Mouse (Mus musculus): ENCODE measurements at regions not wholly inside any gene's neighbourhood (a gene's known extent, or its start where the extent isn't known, plus 50 kb on each side); places are given as distances from the start of the nearest gene placed in this dataset.

DNA sequence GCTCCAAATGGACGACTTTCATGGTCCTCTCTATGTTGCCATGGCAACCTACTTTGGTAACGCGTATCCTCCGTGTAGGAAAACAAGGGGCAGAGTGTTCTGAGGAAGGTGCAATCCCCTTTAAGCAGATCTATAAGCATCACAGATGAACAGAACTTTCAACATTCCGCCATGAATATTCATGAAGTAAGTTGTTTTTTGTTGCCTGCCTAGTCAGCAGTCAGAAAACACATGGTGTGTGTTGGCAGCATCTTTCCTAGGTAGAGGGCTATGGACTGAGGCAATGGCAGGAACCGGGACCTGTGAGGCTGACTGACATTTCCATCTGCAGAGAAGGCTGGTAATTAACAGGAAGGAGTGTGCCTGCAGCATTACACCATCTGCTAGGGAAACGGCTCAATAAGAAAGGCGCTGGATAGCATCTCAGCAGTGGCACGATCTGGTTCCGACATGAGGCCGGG, 544.0 kb downstream of the Rnf144a start:
- H3K9ac ChIP-seq, result no peak overlapping the region
- H3K27ac ChIP-seq, result no peak overlapping the region
- no peaks in the 10 kb centered on the region for H3K27me3 ChIP-seq

GRCm38 (mm10) chr12:25869846-25870245, 545.2 kb downstream of the Rnf144a start:
- no peaks in the 10 kb centered on the region for H3K4me1 ChIP-seq
- no peaks in the 10 kb centered on the region for H3K36me3 ChIP-seq
- H3K27me3 ChIP-seq, result no peaks in the 10 kb centered on the region
- H3K4me2 ChIP-seq, result no peak overlapping the region
- no peak for ATAC-seq (replicated peaks; ENCODE audit: low FRiP score)
- H3K9me3 ChIP-seq (replicated peaks), result no peaks in the 10 kb centered on the region
- no peak overlapping the region for H3K9ac ChIP-seq
- H3K4me3 ChIP-seq (replicated peaks), result no peak overlapping the region
- no peak overlapping the region for H3K27ac ChIP-seq

More for the DNA sequence above, 544.0 kb downstream of the Rnf144a start:
- Histone ChIP-seq H3K4me3 (replicated peaks) (no peak overlapping the region), H3K9me3 (replicated peaks) (no peaks in the 10 kb centered on the region), H3K36me3 (no peaks in the 10 kb centered on the region), H3K4me1 (no peaks in the 10 kb centered on the region), H3K4me2 (no peak overlapping the region)
- ATAC-seq (replicated peaks; ENCODE audit: low FRiP score), result no peak
- 64% methylated on average over 11 of the region's 11 CpGs for WGBS

DNA sequence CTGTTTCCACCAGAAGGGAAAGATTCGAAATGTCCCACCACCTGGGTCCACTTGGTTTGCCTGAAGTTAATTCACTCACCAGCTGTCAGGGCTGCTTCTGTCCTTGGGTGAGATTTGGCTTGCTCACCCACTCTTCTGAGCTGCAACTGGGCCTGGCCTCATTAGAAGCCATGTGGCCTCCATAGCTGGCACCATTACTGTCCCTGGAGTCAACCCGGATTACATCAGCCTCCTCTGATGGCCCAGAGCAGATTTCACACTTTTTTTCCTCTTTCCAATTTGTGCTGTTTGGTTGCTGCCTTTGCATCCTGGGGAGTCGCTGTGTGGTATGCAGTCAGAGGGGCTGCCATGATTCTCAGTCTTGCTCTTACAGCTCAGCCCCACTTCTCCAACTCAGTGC, 550.0 kb downstream of the Rnf144a start:
- Histone ChIP-seq H3K9ac (no peak overlapping the region), H3K4me3 (replicated peaks) (no peak overlapping the region), H3K27me3 (no peaks in the 10 kb centered on the region), H3K27ac (no peak overlapping the region), H3K4me1 (no peaks in the 10 kb centered on the region), H3K36me3 (no peaks in the 10 kb centered on the region), H3K4me2 (no peak overlapping the region), H3K9me3 (replicated peaks) (no peaks in the 10 kb centered on the region)
- ATAC-seq (replicated peaks; ENCODE audit: low FRiP score), result no peak
- 93% methylated on average over 3 of the region's 3 CpGs for WGBS

DNA sequence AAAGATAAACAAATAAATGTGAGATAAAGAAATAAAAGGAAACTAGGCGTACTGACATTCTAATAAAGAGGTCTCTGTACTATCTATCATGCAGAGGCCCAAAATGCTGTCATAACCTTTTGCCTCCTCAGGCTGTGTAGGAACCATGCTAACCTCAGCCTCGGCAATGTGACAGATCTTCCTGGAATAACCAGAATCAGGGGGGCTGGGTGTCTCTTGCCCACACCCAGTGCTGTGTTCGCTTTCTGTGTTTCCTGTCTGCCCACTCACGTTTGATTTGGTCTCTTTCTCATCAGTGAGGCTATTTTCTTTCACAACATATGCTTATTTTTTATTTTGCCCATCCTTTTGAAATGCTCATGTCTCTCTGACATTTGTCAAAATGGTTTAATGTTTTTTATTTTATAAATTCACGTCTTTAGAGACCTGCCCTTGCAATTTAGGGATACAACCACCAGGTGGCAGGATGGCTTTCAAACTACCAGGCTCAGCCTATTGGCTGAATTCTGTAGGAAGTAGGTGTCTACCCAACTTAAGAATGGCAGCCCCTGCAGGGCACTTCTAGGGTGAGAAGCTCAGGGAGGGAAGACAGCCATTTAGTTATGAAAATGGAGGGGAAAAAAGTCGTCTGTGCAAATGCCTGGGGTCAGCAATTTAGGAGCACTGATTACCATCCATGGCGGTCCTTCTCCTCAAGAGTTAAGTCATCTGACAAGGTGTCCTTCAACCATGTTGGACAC, 550.8 kb downstream of the Rnf144a start:
- Histone ChIP-seq H3K4me2 (no peak overlapping the region), H3K36me3 (no peaks in the 10 kb centered on the region), H3K4me1 (no peaks in the 10 kb centered on the region), H3K4me3 (replicated peaks) (no peak overlapping the region), H3K27ac (no peak overlapping the region), H3K27me3 (no peaks in the 10 kb centered on the region), H3K9ac (no peak overlapping the region), H3K9me3 (replicated peaks) (no peaks in the 10 kb centered on the region)
- ATAC-seq (replicated peaks; ENCODE audit: low FRiP score), result no peak
- WGBS, result 71% methylated on average over 7 of the region's 7 CpGs

DNA sequence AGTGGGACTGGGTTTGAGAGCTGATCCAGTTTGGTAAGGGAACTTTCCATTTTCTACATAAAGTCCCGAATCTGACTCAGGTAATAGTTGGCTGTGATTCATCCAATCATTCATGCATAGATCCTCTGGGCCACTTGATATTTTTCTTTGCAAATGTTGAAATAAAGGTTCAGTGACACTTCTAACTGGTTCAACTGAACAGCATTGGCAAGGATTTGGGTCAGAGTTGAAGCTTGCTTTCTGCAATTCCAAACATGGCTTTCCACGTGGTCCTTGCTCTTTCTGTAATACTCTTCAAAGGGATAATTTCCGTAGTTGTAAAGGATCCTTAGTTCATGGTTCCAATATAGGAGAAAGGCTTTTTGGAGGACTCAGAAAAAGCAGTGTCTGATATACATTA, 554.0 kb downstream of the Rnf144a start:
- ATAC-seq (replicated peaks; ENCODE audit: low FRiP score), result no peak
- Histone ChIP-seq H3K27ac (no peak overlapping the region), H3K4me2 (no peak overlapping the region), H3K27me3 (no peaks in the 10 kb centered on the region), H3K4me3 (replicated peaks) (no peak overlapping the region), H3K9ac (no peak overlapping the region), H3K36me3 (no peaks in the 10 kb centered on the region), H3K4me1 (peaks cover 4% of the 10 kb centered on the region; the same call in 1 of the 2 replicates), H3K9me3 (replicated peaks) (no peaks in the 10 kb centered on the region)
- WGBS, result 80% methylated on average over 3 of the region's 3 CpGs

DNA sequence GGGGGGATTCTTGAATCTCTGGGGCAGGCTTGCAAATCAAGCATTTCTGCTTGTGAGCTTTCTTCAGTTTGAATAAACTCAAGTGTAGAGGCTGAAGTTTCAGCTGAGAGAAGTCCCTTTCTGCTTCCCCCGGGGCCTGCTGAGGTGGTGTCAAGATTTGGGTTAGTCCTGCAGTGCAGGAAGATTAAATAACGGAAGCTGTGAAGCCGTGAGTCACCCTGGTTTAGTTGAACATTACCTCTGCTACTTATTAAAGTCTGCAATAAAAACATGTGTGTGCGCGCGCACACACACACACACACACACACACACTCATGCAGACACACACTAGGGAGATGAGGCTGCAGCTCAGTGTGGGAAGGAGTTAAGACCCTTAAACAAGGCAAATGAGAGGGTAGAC, 556.7 kb downstream of the Rnf144a start:
- no peak for ATAC-seq (replicated peaks; ENCODE audit: low FRiP score)
- Histone ChIP-seq H3K9ac (no peak overlapping the region), H3K4me1 (peaks cover 4% of the 10 kb centered on the region; the same call in 1 of the 2 replicates), H3K9me3 (replicated peaks) (no peaks in the 10 kb centered on the region), H3K27ac (no peak overlapping the region; the same call in 1 of the 2 replicates), H3K4me3 (replicated peaks) (no peak overlapping the region), H3K27me3 (no peaks in the 10 kb centered on the region), H3K4me2 (no peak overlapping the region), H3K36me3 (no peaks in the 10 kb centered on the region)
- 53% methylated on average over 6 of the region's 6 CpGs for WGBS

- Histone ChIP-seq H3K9ac (no peak overlapping the region), H3K36me3 (no peaks in the 10 kb centered on the region), H3K27me3 (no peaks in the 10 kb centered on the region), H3K27ac (no peak overlapping the region), H3K4me2 (no peak overlapping the region), H3K4me1 (no peaks in the 10 kb centered on the region; the same call in 1 of the 2 replicates), H3K4me3 (replicated peaks) (no peak overlapping the region), H3K9me3 (replicated peaks) (no peaks in the 10 kb centered on the region)
- WGBS, result 78% methylated on average over 7 of the region's 7 CpGs
- no peak for ATAC-seq (replicated peaks; ENCODE audit: low FRiP score)
Observed at GRCm38 (mm10) chr12:25830057-25830456, 585.0 kb downstream of the Rnf144a start.

GRCm38 (mm10) chr12:25827961-25828360, 587.1 kb downstream of the Rnf144a start:
- no peak for ATAC-seq (replicated peaks; ENCODE audit: low FRiP score)
- H3K27ac ChIP-seq, result no peak overlapping the region
- H3K27me3 ChIP-seq, result no peaks in the 10 kb centered on the region
- no peak overlapping the region for H3K4me2 ChIP-seq
- no peaks in the 10 kb centered on the region for H3K36me3 ChIP-seq
- H3K4me1 ChIP-seq, result no peaks in the 10 kb centered on the region; the same call in 1 of the 2 replicates
- no peak overlapping the region for H3K4me3 ChIP-seq (replicated peaks)
- H3K9ac ChIP-seq, result no peak overlapping the region
- no peaks in the 10 kb centered on the region for H3K9me3 ChIP-seq (replicated peaks)
- WGBS, result 83% methylated on average over 2 of the region's 2 CpGs

DNA sequence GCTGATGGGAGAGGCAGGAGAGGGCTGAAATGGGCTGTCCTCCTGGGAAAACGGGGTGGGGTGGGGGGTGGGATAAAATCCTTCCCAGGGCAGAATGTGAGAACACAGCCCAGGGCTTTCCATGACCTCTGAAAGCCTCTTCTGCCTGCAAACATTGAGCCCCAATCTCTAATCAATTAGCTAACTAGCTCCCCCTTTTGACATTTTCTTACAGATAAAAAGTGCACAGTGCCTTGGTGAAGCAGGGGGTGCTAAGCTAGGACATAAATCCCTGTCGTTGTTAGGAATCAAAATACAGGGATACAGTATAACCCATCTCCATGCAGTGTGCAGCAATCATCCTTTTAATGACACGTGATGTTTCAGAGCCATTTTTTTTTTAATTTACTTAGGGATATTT, 588.1 kb downstream of the Rnf144a start:
- WGBS, result 28% methylated on average over 3 of the region's 3 CpGs
- no peaks in the 10 kb centered on the region for H3K36me3 ChIP-seq
- H3K4me3 ChIP-seq (replicated peaks), result no peak overlapping the region
- no peak for ATAC-seq (replicated peaks; ENCODE audit: low FRiP score)
- H3K27me3 ChIP-seq, result no peaks in the 10 kb centered on the region
- H3K4me2 ChIP-seq, result no peak overlapping the region
- no peak overlapping the region for H3K9ac ChIP-seq
- H3K4me1 ChIP-seq, result no peaks in the 10 kb centered on the region; the same call in 1 of the 2 replicates
- no peak overlapping the region for H3K27ac ChIP-seq
- no peaks in the 10 kb centered on the region for H3K9me3 ChIP-seq (replicated peaks)

GRCm38 (mm10) chr12:25826451-25826850, 588.6 kb downstream of the Rnf144a start:
- no peak overlapping the region for H3K4me3 ChIP-seq (replicated peaks)
- no peak for ATAC-seq (replicated peaks; ENCODE audit: low FRiP score)
- no peak overlapping the region for H3K4me2 ChIP-seq
- no peak overlapping the region for H3K9ac ChIP-seq
- no peaks in the 10 kb centered on the region for H3K27me3 ChIP-seq
- WGBS, result 63% methylated on average over 4 of the region's 4 CpGs
- no peaks in the 10 kb centered on the region for H3K9me3 ChIP-seq (replicated peaks)
- no peak overlapping the region for H3K27ac ChIP-seq
- no peaks in the 10 kb centered on the region; the same call in 1 of the 2 replicates for H3K4me1 ChIP-seq
- H3K36me3 ChIP-seq, result no peaks in the 10 kb centered on the region

GRCm38 (mm10) chr12:25816248-25816647, 598.8 kb downstream of the Rnf144a start:
- H3K4me2 ChIP-seq, result no peak overlapping the region

GRCm38 (mm10) chr12:25795092-25795491, 620.0 kb downstream of the Rnf144a start:
- no peaks in the 10 kb centered on the region for H3K27me3 ChIP-seq
- H3K36me3 ChIP-seq, result no peaks in the 10 kb centered on the region
- H3K4me2 ChIP-seq, result no peak overlapping the region
- H3K4me1 ChIP-seq, result no peaks in the 10 kb centered on the region
- no peak for ATAC-seq (replicated peaks; ENCODE audit: low FRiP score)
- no peaks in the 10 kb centered on the region for H3K9me3 ChIP-seq (replicated peaks)
- WGBS, result 78% methylated on average over 2 of the region's 2 CpGs
- H3K27ac ChIP-seq, result no peak overlapping the region
- H3K4me3 ChIP-seq (replicated peaks), result no peak overlapping the region
- no peak overlapping the region for H3K9ac ChIP-seq

More at GRCm38 (mm10) chr12:25816248-25816647, 598.8 kb downstream of the Rnf144a start:
- H3K36me3 ChIP-seq, result no peaks in the 10 kb centered on the region
- H3K9me3 ChIP-seq (replicated peaks), result no peaks in the 10 kb centered on the region
- no peak for ATAC-seq (replicated peaks; ENCODE audit: low FRiP score)
- H3K27me3 ChIP-seq, result no peaks in the 10 kb centered on the region
- H3K9ac ChIP-seq, result no peak overlapping the region
- H3K27ac ChIP-seq, result no peak overlapping the region
- no peaks in the 10 kb centered on the region for H3K4me1 ChIP-seq
- 46% methylated on average over 2 of the region's 2 CpGs for WGBS
- no peak overlapping the region for H3K4me3 ChIP-seq (replicated peaks)

GRCm38 (mm10) chr12:25794571-25794970, 620.5 kb downstream of the Rnf144a start:
- no peak overlapping the region for H3K4me3 ChIP-seq (replicated peaks)
- ATAC-seq (replicated peaks; ENCODE audit: low FRiP score), result no peak
- H3K4me1 ChIP-seq, result no peaks in the 10 kb centered on the region
- no peak overlapping the region for H3K27ac ChIP-seq
- H3K9me3 ChIP-seq (replicated peaks), result no peaks in the 10 kb centered on the region
- no peaks in the 10 kb centered on the region for H3K36me3 ChIP-seq
- no peaks in the 10 kb centered on the region for H3K27me3 ChIP-seq
- no peak overlapping the region for H3K9ac ChIP-seq
- H3K4me2 ChIP-seq, result no peak overlapping the region
- WGBS, result 62% methylated on average over 2 of the region's 2 CpGs
